Mouse (Mus musculus) liver, embryonic 15.5 days (tissue): Measurements from ENCODE around the gene Ufc1. TPM values are rescaled to one million over a fixed set of nuclear protein-coding genes. Genes with fewer than 3 reads are reported as not detected.

ENCODE experiments used
- ATAC-seq: fragments of 200-750 bp; cut with Nextera tagmentation; 2 replicates; pipeline ENCODE4 v1.8.0; 2017; ENCODE audit warnings: moderate number of reproducible peaks, mild to moderate bottlenecking, moderate library complexity; ENCODE audit not compliant: insufficient read depth
- H3K27ac ChIP-seq: fragments of 300-500 bp; sonication (generic); replicated peaks from 2 replicates; pipeline ENCODE4 v1.5.1; 2015; ENCODE audit warnings: mild to moderate bottlenecking, inconsistent platforms
- H3K27me3 ChIP-seq: fragments of 300-500 bp; sonication (generic); 2 replicates; pipeline ENCODE4 v1.6.1; 2015; ENCODE audit warnings: mild to moderate bottlenecking, inconsistent platforms
- H3K36me3 ChIP-seq: fragments of 300-500 bp; sonication (generic); replicated peaks from 2 replicates; pipeline ENCODE4 v1.6.1; 2015; ENCODE audit warnings: moderate library complexity, mild to moderate bottlenecking, inconsistent platforms
- H3K4me1 ChIP-seq: fragments of 300-500 bp; sonication (generic); replicated peaks from 2 replicates; pipeline ENCODE4 v1.6.1; 2015; ENCODE audit warnings: inconsistent platforms
- H3K4me2 ChIP-seq: fragments of 300-500 bp; sonication (generic); 2 replicates; pipeline ENCODE4 v1.6.1; 2015; ENCODE audit warnings: moderate library complexity, mild to moderate bottlenecking, inconsistent platforms
- H3K4me3 ChIP-seq: fragments of 300-500 bp; sonication (generic); replicated peaks from 2 replicates; pipeline ENCODE4 v1.5.1; 2015; ENCODE audit warnings: mild to moderate bottlenecking, inconsistent platforms
- H3K9ac ChIP-seq: fragments of 300-500 bp; sonication (generic); 2 replicates; pipeline ENCODE4 v1.6.1; 2015; ENCODE audit warnings: moderate library complexity, mild to moderate bottlenecking, inconsistent platforms
- H3K9me3 ChIP-seq: fragments of 300-500 bp; sonication (generic); replicated peaks from 2 replicates; pipeline ENCODE4 v1.6.1; 2016; ENCODE audit warnings: inconsistent platforms
- WGBS: fragments of 180-500 bp; shearing (Covaris S2); methylation state at CpG from one replicate; pipeline ENCODE4 v1.1.7; 2015; ENCODE audit warnings: mixed read lengths; ENCODE audit not compliant: insufficient replicate concordance; 5-methylcytosine and 5-hydroxymethylcytosine counted together
- polyA plus RNA-seq: library from polyadenylated mRNA; unstranded; fragments of >200 nt; fragmentation: Nextera tagmentation; extraction: Ambion mirVana; gene quantifications from 2 replicates; pipeline ENCODE4 v1.2.1, GENCODE M21; 2015

Gene Ufc1
- polyA plus RNA-seq, 1 experiment from 2014 or later, result 41.4 TPM

- H3K4me2 ChIP-seq, result peak within 1 kb of the TSS; percentile 88
- peaks cover 35% of the 10 kb centered on the region for H3K36me3 ChIP-seq
- WGBS, result 4% methylated on average over 36 of the region's 36 CpGs
- H3K4me1 ChIP-seq, result peaks cover 53% of the 10 kb centered on the region
- H3K9me3 ChIP-seq, result no peaks in the 10 kb centered on the region
- peak within 1 kb of the TSS; percentile 77 for H3K9ac ChIP-seq
- ATAC-seq, result peak; percentile 92
- no peaks in the 10 kb centered on the region for H3K27me3 ChIP-seq
- H3K27ac ChIP-seq, result peak within 1 kb of the TSS; percentile 87
- H3K4me3 ChIP-seq, result peak within 1 kb of the TSS; percentile 82
These were observed 24.8 kb downstream of the Ufc1 start, which contains the start of gene B4galt3 for GRCm38 (mm10) chr1:171269848-171270572. TSS of gene B4galt3 (plus strand) at chr1:171270328.

- H3K4me3 ChIP-seq, result no peak overlapping the region
- no peak overlapping the region for H3K9ac ChIP-seq
- H3K27me3 ChIP-seq, result peaks cover 4% of the 10 kb centered on the region
- no peak overlapping the region for H3K4me2 ChIP-seq
- peaks cover 18% of the 10 kb centered on the region for H3K36me3 ChIP-seq
- ATAC-seq, result no peak
- no peak overlapping the region for H3K27ac ChIP-seq
- H3K4me1 ChIP-seq, result peaks cover 39% of the 10 kb centered on the region
- no peaks in the 10 kb centered on the region for H3K9me3 ChIP-seq
- 35% methylated on average over 1 of the region's 1 CpGs for WGBS
These were observed 26.5 kb downstream of the Ufc1 start for GRCm38 (mm10) chr1:171268341-171268740.

- H3K27ac ChIP-seq, result no peak overlapping the region
- peaks cover 33% of the 10 kb centered on the region for H3K4me1 ChIP-seq
- H3K4me2 ChIP-seq, result no peak overlapping the region
- H3K4me3 ChIP-seq, result no peak overlapping the region
- WGBS, result 24% methylated on average over 4 of the region's 4 CpGs
- H3K36me3 ChIP-seq, result no peaks in the 10 kb centered on the region
- H3K9me3 ChIP-seq, result no peaks in the 10 kb centered on the region
- no peak overlapping the region for H3K9ac ChIP-seq
- ATAC-seq, result no peak
- peaks cover 23% of the 10 kb centered on the region for H3K27me3 ChIP-seq
These were observed 28.7 kb downstream of the Ufc1 start for GRCm38 (mm10) chr1:171265971-171266744.

GRCm38 (mm10) chr1:171263666-171264461 lies 31.0 kb downstream of the Ufc1 start:
- WGBS, result 58% methylated on average over 3 of the region's 3 CpGs
- no peaks in the 10 kb centered on the region for H3K9me3 ChIP-seq
- H3K4me3 ChIP-seq, result no peak overlapping the region
- no peaks in the 10 kb centered on the region for H3K36me3 ChIP-seq
- no peak overlapping the region for H3K9ac ChIP-seq
- no peak overlapping the region for H3K27ac ChIP-seq
- H3K4me2 ChIP-seq, result no peak overlapping the region
- H3K4me1 ChIP-seq, result peaks cover 27% of the 10 kb centered on the region
- no peak for ATAC-seq
- H3K27me3 ChIP-seq, result peaks cover 42% of the 10 kb centered on the region

GRCm38 (mm10) chr1:171263185-171263611 lies 31.6 kb downstream of the Ufc1 start:
- Histone ChIP-seq H3K36me3 (no peaks in the 10 kb centered on the region), H3K9me3 (no peaks in the 10 kb centered on the region), H3K9ac (no peak overlapping the region), H3K27ac (no peak overlapping the region), H3K27me3 (peaks cover 44% of the 10 kb centered on the region), H3K4me3 (no peak overlapping the region), H3K4me2 (no peak overlapping the region), H3K4me1 (peaks cover 26% of the 10 kb centered on the region)
- 0% methylated on average over 2 of the region's 2 CpGs for WGBS
- peak; percentile 33; the same call in 1 of the 2 replicates for ATAC-seq

- Histone ChIP-seq H3K36me3 (no peaks in the 10 kb centered on the region), H3K9ac (no peak overlapping the region), H3K27me3 (peaks cover 44% of the 10 kb centered on the region), H3K4me1 (peaks cover 26% of the 10 kb centered on the region), H3K9me3 (no peaks in the 10 kb centered on the region), H3K4me2 (peak overlapping the region; percentile 37), H3K27ac (peak overlapping the region; percentile 57; the same call in 1 of the 2 replicates), H3K4me3 (no peak overlapping the region)
- 2% methylated on average over 8 of the region's 8 CpGs for WGBS
- ATAC-seq, result peak; percentile 13; the same call in 1 of the 2 replicates
These were observed 32.2 kb downstream of the Ufc1 start for GRCm38 (mm10) chr1:171262594-171263130.

- no peak overlapping the region for H3K27ac ChIP-seq
- peaks cover 51% of the 10 kb centered on the region for H3K27me3 ChIP-seq
- ATAC-seq, result no peak
- H3K4me3 ChIP-seq, result no peak overlapping the region
- no peak overlapping the region for H3K9ac ChIP-seq
- no peaks in the 10 kb centered on the region for H3K9me3 ChIP-seq
- H3K36me3 ChIP-seq, result no peaks in the 10 kb centered on the region
- WGBS, result 29% methylated on average over 3 of the region's 3 CpGs
- peaks cover 21% of the 10 kb centered on the region for H3K4me1 ChIP-seq
- no peak overlapping the region for H3K4me2 ChIP-seq
These were observed 34.5 kb downstream of the Ufc1 start for GRCm38 (mm10) chr1:171260316-171260715.

- peaks cover 21% of the 10 kb centered on the region for H3K4me1 ChIP-seq
- H3K9ac ChIP-seq, result no peak overlapping the region
- H3K27me3 ChIP-seq, result peaks cover 55% of the 10 kb centered on the region
- no peak for ATAC-seq
- H3K4me3 ChIP-seq, result no peak overlapping the region
- no peak overlapping the region for H3K4me2 ChIP-seq
- no peaks in the 10 kb centered on the region for H3K9me3 ChIP-seq
- no peak overlapping the region for H3K27ac ChIP-seq
- H3K36me3 ChIP-seq, result no peaks in the 10 kb centered on the region
- WGBS, result 65% methylated on average over 17 of the region's 17 CpGs
These were observed 35.9 kb downstream of the Ufc1 start for GRCm38 (mm10) chr1:171258921-171259320.

GRCm38 (mm10) chr1:171257781-171258180 lies 37.0 kb downstream of the Ufc1 start:
- ATAC-seq, result no peak
- Histone ChIP-seq H3K27ac (no peak overlapping the region), H3K4me1 (peaks cover 21% of the 10 kb centered on the region), H3K4me3 (no peak overlapping the region), H3K9ac (no peak overlapping the region), H3K27me3 (peaks cover 59% of the 10 kb centered on the region), H3K36me3 (no peaks in the 10 kb centered on the region), H3K9me3 (no peaks in the 10 kb centered on the region), H3K4me2 (no peak overlapping the region)
- WGBS, result 65% methylated on average over 9 of the region's 9 CpGs

GRCm38 (mm10) chr1:171256937-171257548 lies 37.8 kb downstream of the Ufc1 start:
- no peaks in the 10 kb centered on the region for H3K36me3 ChIP-seq
- H3K9me3 ChIP-seq, result no peaks in the 10 kb centered on the region
- H3K27ac ChIP-seq, result no peak overlapping the region
- peak overlapping the region; percentile 14; the same call in 1 of the 2 replicates for H3K4me2 ChIP-seq
- H3K27me3 ChIP-seq, result peaks cover 59% of the 10 kb centered on the region
- H3K4me1 ChIP-seq, result peaks cover 18% of the 10 kb centered on the region
- H3K9ac ChIP-seq, result no peak overlapping the region
- WGBS, result 51% methylated on average over 15 of the region's 15 CpGs
- no peak overlapping the region for H3K4me3 ChIP-seq
- ATAC-seq, result no peak
